In the genomic region with DNA sequence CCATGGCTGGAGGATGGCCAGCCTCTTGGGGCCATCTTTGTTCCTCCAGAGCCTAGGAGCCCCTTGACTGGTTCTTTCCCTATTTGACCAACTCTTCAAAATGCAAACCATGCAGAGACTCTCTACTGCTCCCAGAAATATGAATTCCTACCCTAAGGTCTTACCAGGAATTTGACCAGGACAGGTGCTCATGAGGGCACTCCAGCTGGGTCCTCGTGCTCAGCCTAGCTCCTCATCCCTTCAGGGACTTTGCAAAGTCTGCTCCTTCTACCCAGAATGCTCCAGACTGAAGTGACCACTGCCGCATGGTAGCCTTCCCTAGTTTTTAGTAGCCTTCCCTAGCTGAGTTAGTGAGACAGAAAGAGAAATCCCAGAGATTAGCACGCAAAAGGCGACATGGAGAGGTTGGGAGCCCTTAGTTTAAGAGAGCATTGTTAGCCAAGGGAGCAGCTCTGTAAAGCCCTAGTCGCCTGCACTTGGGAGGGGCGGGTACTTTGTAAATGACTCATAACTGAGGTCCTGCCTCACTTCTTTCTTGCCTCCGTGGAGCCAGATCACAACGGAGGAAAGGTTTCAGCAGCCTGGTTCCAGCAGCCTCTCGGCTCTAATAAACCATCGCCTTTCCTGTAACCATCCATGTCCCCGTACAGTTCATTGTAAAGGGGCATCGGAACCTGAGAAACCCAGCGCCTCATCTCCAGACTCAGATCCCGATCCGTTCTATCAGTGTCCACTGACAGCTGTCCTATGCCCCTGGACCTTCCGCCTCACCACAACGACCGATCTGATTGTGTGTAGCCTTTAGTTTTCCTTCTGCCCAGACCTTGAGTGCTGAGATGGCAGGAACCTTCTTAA, we compare ENCODE assay signal across 8 mouse cellular contexts. TPM values are rescaled to one million over a fixed set of nuclear protein-coding genes. Genes with fewer than 3 reads are reported as not detected.
DNase-seq lines count a peak whose midpoint lies in the region; ATAC-seq and TF ChIP-seq lines count a peak whose summit lies in the region.
"Had no signal": no experiment of that assay in that cellular context is flagged by ENCODE, and none has a peak within 500 bp of the region (broad histone marks: within the 10 kb centered on the region; RNA-seq: fewer than 3 reads in every experiment).

No protein-coding gene starts in this region.

- H3K4me1 ChIP-seq in lung, postnatal 0 days (ENCODE audit: insufficient read depth, low read depth, low read length) = peaks cover 15% of the 10 kb centered on the region
- H3K4me1 ChIP-seq in forebrain, embryonic 11.5 days (replicated peaks; ENCODE audit: control insufficient read depth, insufficient read depth, low read length) = peaks cover 14% of the 10 kb centered on the region; the same call in 1 of the 2 replicates
- peaks cover 32% of the 10 kb centered on the region for H3K4me1 ChIP-seq in limb, embryonic 12.5 days (replicated peaks)
- peaks cover 37% of the 10 kb centered on the region for H3K4me1 ChIP-seq in stomach, embryonic 16.5 days (ENCODE audit: control insufficient read depth, insufficient read depth, low read length)

- no peak for TF ChIP-seq CTCF in lung, postnatal 0 days (IDR thresholded peaks at IDR 0.05)
- TF ChIP-seq CTCF in left cerebral cortex, adult 2 months (IDR thresholded peaks at IDR 0.05) = no peak

- WGBS in lung, postnatal 0 days = 23% methylated on average over 18 of the region's 18 CpGs
- WGBS in forebrain, embryonic 11.5 days = 18% methylated on average over 18 of the region's 18 CpGs
- 23% methylated on average over 18 of the region's 18 CpGs for WGBS in limb, embryonic 12.5 days
- WGBS in stomach, embryonic 16.5 days = 26% methylated on average over 18 of the region's 18 CpGs

- TF ChIP-seq EP300 in lung, postnatal 0 days (IDR thresholded peaks at IDR 0.05) = peak; percentile 55

- peak; percentile 85 for DNase-seq in lung, postnatal 0 days (ENCODE audit: low spot score)
- no peak for DNase-seq in lung, postnatal 25 days (ENCODE audit: low spot score)
- DNase-seq in forebrain, embryonic 11.5 days (ENCODE audit: low spot score) = no peak
- no peak for DNase-seq in cerebellum, adult 8-10 months
- no peak for DNase-seq in left cerebral cortex, adult 2 months (ENCODE audit: extremely low spot score in 1 of 2, low spot score in 2 of 2)
- DNase-seq: kidney, postnatal 36 days had no signal

- no peaks in the 10 kb centered on the region for H3K9me3 ChIP-seq in lung, postnatal 0 days (ENCODE audit: low read length)
- no peaks in the 10 kb centered on the region for H3K9me3 ChIP-seq in forebrain, embryonic 11.5 days (ENCODE audit: control insufficient read depth, low read length)
- no peaks in the 10 kb centered on the region for H3K9me3 ChIP-seq in limb, embryonic 12.5 days
- H3K9me3 ChIP-seq in stomach, embryonic 16.5 days (replicated peaks; ENCODE audit: control insufficient read depth, low read length) = no peaks in the 10 kb centered on the region

- intact Hi-C loops in left cerebral cortex, adult 2 months (cut with DNase I) = loop anchor here (5.0 kb wide), 1 partner anchor 65 kb away; a partner anchor contains a TSS

- peak; percentile 78 for ATAC-seq in lung, postnatal 0 days
- no peak for ATAC-seq in forebrain, embryonic 11.5 days (replicated peaks; ENCODE audit: low FRiP score)
- no peak for ATAC-seq in limb, embryonic 12.5 days (ENCODE audit: insufficient number of reproducible peaks, insufficient read depth, low FRiP score, low TSS enrichment, low read depth)
- no peak for ATAC-seq in stomach, embryonic 16.5 days (ENCODE audit: insufficient read depth, low FRiP score)

- no peak overlapping the region for H3K4me3 ChIP-seq in lung, postnatal 0 days (ENCODE audit: low read depth, low read length)
- no peak overlapping the region; the same call in 1 of the 2 replicates for H3K4me3 ChIP-seq in forebrain, embryonic 11.5 days (ENCODE audit: low read depth, low read length)
- peak overlapping the region; percentile 13; the same call in 1 of the 2 replicates for H3K4me3 ChIP-seq in limb, embryonic 12.5 days (replicated peaks)
- peak overlapping the region; percentile 41; the same call in 1 of the 2 replicates for H3K4me3 ChIP-seq in stomach, embryonic 16.5 days (replicated peaks; ENCODE audit: low read length)
- no peak overlapping the region for H3K4me3 ChIP-seq in left cerebral cortex, adult 2 months

- H3K27ac ChIP-seq in lung, postnatal 0 days (ENCODE audit: low read length) = peak overlapping the region; percentile 66
- H3K27ac ChIP-seq in forebrain, embryonic 11.5 days (ENCODE audit: low read depth, low read length) = 0 out of 2 replicates have a peak overlapping the region, but pooled peaks have one; percentile 4
- no peak overlapping the region for H3K27ac ChIP-seq in limb, embryonic 12.5 days
- H3K27ac ChIP-seq in stomach, embryonic 16.5 days (ENCODE audit: low read length) = no peak overlapping the region
- no peak overlapping the region; the same call in 1 of the 2 replicates for H3K27ac ChIP-seq in left cerebral cortex, adult 2 months

- peak overlapping the region; percentile 69 for H3K4me2 ChIP-seq in lung, postnatal 0 days (replicated peaks; ENCODE audit: low read depth, low read length)
- H3K4me2 ChIP-seq in forebrain, embryonic 11.5 days (ENCODE audit: low read depth, low read length, severe bottlenecking) = peak overlapping the region; percentile 75; the same call in 1 of the 2 replicates
- H3K4me2 ChIP-seq in limb, embryonic 12.5 days = peak overlapping the region; percentile 68
- peak overlapping the region; percentile 76 for H3K4me2 ChIP-seq in stomach, embryonic 16.5 days (ENCODE audit: low read depth, low read length)

- H3K9ac ChIP-seq in lung, postnatal 0 days (replicated peaks; ENCODE audit: low read depth) = no peak overlapping the region
- H3K9ac ChIP-seq in forebrain, embryonic 11.5 days (ENCODE audit: low read length) = no peak overlapping the region
- no peak overlapping the region for H3K9ac ChIP-seq in limb, embryonic 12.5 days (replicated peaks)
- no peak overlapping the region for H3K9ac ChIP-seq in stomach, embryonic 16.5 days (ENCODE audit: low read length)

- H3K27me3 ChIP-seq in lung, postnatal 0 days (replicated peaks; ENCODE audit: insufficient read depth, low read length) = no peaks in the 10 kb centered on the region; the same call in 1 of the 2 replicates
- H3K27me3 ChIP-seq in forebrain, embryonic 11.5 days (ENCODE audit: control insufficient read depth, insufficient read depth, low read length) = peaks cover 29% of the 10 kb centered on the region
- peaks cover 91% of the 10 kb centered on the region for H3K27me3 ChIP-seq in limb, embryonic 12.5 days
- peaks cover 22% of the 10 kb centered on the region for H3K27me3 ChIP-seq in stomach, embryonic 16.5 days (ENCODE audit: control insufficient read depth, insufficient read depth, low read length)

- no peaks in the 10 kb centered on the region for H3K36me3 ChIP-seq in lung, postnatal 0 days (ENCODE audit: insufficient read depth, low read length)
- H3K36me3 ChIP-seq in forebrain, embryonic 11.5 days (ENCODE audit: control insufficient read depth, insufficient read depth, low read length) = no peaks in the 10 kb centered on the region
- no peaks in the 10 kb centered on the region for H3K36me3 ChIP-seq in limb, embryonic 12.5 days
- H3K36me3 ChIP-seq in stomach, embryonic 16.5 days (ENCODE audit: control insufficient read depth, insufficient read depth, low read length) = no peaks in the 10 kb centered on the region

RNA-seq across cellular contexts. Expression of a gene that starts 28.2 kb away (rescaled TPM):
- polyA plus RNA-seq in lung, postnatal 0 days (2015; fragmentation: Nextera tagmentation; extraction: Ambion mirVana) = 111 and 116 TPM in 2 replicates
- 2.8 and 2.9 TPM in 2 replicates for polyA plus RNA-seq in forebrain, embryonic 11.5 days (2014; fragmentation: Nextera tagmentation; extraction: Ambion mirVana)
- polyA plus RNA-seq in limb, embryonic 12.5 days (2016; fragmentation: Nextera tagmentation; extraction: Ambion mirVana) = 4.7 and 4.8 TPM in 2 replicates
- 35.1 and 37.5 TPM in 2 replicates for polyA plus RNA-seq in stomach, embryonic 16.5 days (2015; fragmentation: Nextera tagmentation; extraction: Ambion mirVana)
- 10 to 100 TPM; 16.9 to 21.3 TPM for total RNA-seq in left cerebral cortex, adult 2 months (2021)

Comparison
In these comparisons a context has a peak if more than half of its experiments do, and no peak if none do; other contexts are left out.
1. H3K27ac ChIP-seq: peak in lung, postnatal 0 days (single experiment) and forebrain, embryonic 11.5 days (single experiment); none in limb, embryonic 12.5 days (single experiment), stomach, embryonic 16.5 days (single experiment) and left cerebral cortex, adult 2 months (single experiment).
2. H3K4me3 ChIP-seq: peak in limb, embryonic 12.5 days (single experiment) and stomach, embryonic 16.5 days (single experiment); none in lung, postnatal 0 days (single experiment), forebrain, embryonic 11.5 days (single experiment) and left cerebral cortex, adult 2 months (single experiment).
3. Peak in every context shown above with its lines, with median percentiles within 50 percentile points of each other: H3K4me2 ChIP-seq.